Mouse (Mus musculus) neural tube, embryonic 12.5 days (tissue): ENCODE results near the gene Anp32e. TPM values are rescaled to one million over a fixed set of nuclear protein-coding genes. Genes with fewer than 3 reads are reported as not detected.
"Not testable (repeated sequence)": the region's sequence is repeated elsewhere in the genome, so short reads cannot be mapped to it uniquely, and the experiment has no call there.

Experiments used
- ATAC-seq: fragments of 200-750 bp; cut with Nextera tagmentation; 2 replicates; pipeline ENCODE4 v1.8.0; 2017; ENCODE audit warnings: low read depth, mild to moderate bottlenecking, moderate TSS enrichment, moderate library complexity; ENCODE audit not compliant: low FRiP score
- H3K27ac ChIP-seq: fragments of 300-500 bp; sonication (generic); 2 replicates; pipeline ENCODE4 v1.5.1; 2016
- H3K27me3 ChIP-seq: fragments of 300-500 bp; sonication (generic); replicated peaks from 2 replicates; pipeline ENCODE4 v1.6.1; 2016; ENCODE audit warnings: mild to moderate bottlenecking
- H3K36me3 ChIP-seq: fragments of 300-500 bp; sonication (generic); 2 replicates; pipeline ENCODE4 v1.6.1; 2016; ENCODE audit warnings: mild to moderate bottlenecking
- H3K4me1 ChIP-seq: fragments of 300-500 bp; sonication (generic); 2 replicates; pipeline ENCODE4 v1.6.1; 2016
- H3K4me2 ChIP-seq: fragments of 300-500 bp; sonication (generic); replicated peaks from 2 replicates; pipeline ENCODE4 v1.6.1; 2016; ENCODE audit warnings: mild to moderate bottlenecking
- H3K4me3 ChIP-seq: fragments of 300-500 bp; sonication (generic); 2 replicates; pipeline ENCODE4 v1.5.1; 2016
- H3K9ac ChIP-seq: fragments of 300-500 bp; sonication (generic); 2 replicates; pipeline ENCODE4 v1.6.1; 2016; ENCODE audit warnings: mild to moderate bottlenecking
- H3K9me3 ChIP-seq: fragments of 300-500 bp; sonication (generic); 2 replicates; pipeline ENCODE4 v1.6.1; 2016; ENCODE audit warnings: mild to moderate bottlenecking
- WGBS: fragments of 180-500 bp; shearing (Covaris S2); methylation state at CpG from one replicate; pipeline ENCODE4 v1.1.7; 2016; 5-methylcytosine and 5-hydroxymethylcytosine counted together
- polyA plus RNA-seq: library from polyadenylated mRNA; unstranded; fragments of >200 nt; fragmentation: Nextera tagmentation; extraction: Ambion mirVana; gene quantifications from 2 replicates; pipeline ENCODE4 v1.2.1, GENCODE M21; 2016

The Anp32e gene
- polyA plus RNA-seq: 277 and 278 TPM in 2 replicates

DNA sequence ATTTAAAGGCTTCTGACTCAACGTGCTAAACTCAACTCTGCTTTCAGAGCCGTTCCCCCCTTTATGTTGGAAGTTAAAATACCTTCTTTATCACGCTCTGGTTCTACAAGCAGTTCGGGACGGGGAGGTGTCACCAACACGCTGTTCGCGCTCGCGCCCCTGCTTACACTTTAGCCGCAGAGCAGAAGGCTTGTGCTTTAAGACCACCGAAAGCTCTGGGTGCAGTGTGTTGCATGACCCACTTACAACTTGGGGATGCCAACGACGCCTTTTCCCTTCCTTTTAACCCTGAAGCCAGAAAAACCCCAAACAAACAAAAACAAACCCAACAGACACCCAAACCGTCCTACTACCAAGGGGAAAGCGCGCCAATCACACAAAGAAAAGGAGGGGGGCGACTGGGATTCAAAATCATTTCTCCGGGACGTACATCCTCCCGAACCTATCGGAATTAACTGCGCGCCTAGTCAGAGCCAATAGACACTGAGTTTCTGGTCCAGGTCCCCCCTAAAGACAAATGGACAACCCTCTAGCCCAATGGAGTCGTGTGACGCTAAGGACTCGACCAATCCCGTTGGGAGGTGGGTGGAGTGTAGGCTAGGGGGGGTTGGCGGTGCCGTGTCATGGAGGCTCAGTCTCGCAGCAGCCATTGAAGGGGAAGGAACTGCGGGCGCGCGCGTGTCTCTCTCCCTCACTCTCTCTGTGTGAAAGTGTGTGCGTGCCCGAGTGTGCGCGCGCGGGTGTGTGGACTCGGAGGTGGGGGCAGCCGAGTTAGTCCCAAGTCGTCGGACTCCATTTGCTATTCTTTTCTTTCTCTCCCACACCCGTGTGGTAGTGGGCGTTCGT, at the start of gene Anp32e:
TSS of gene Anp32e (plus strand) at position 589 of the 846 bp plus-strand sequence.
- ATAC-seq: peak; percentile 99
- peaks cover 13% of the 10 kb centered on the region for H3K4me1 ChIP-seq
- peak within 1 kb of the TSS; percentile 85 for H3K4me3 ChIP-seq
- H3K9ac ChIP-seq: peak within 1 kb of the TSS; percentile 94
- H3K27ac ChIP-seq: peak within 1 kb of the TSS; percentile 58
- H3K36me3 ChIP-seq: peaks cover 8% of the 10 kb centered on the region
- WGBS: under 1% methylated on average over 49 of the region's 49 CpGs
- H3K9me3 ChIP-seq: no peaks in the 10 kb centered on the region
- H3K27me3 ChIP-seq: no peaks in the 10 kb centered on the region
- peak within 1 kb of the TSS; percentile 72 for H3K4me2 ChIP-seq

GRCm38 (mm10) chr3:95881979-95882815, 46.8 kb upstream of the Anp32e start, which contains the start of gene Ciart:
Gene Ciart, minus strand, starts transcription at chr3:95882251.
- peak; percentile 99 for ATAC-seq
- Histone ChIP-seq H3K4me1 (peaks cover 12% of the 10 kb centered on the region), H3K27ac (no peak within 1 kb of the TSS), H3K9me3 (no peaks in the 10 kb centered on the region), H3K27me3 (no peaks in the 10 kb centered on the region), H3K4me3 (peak within 1 kb of the TSS; percentile 51), H3K9ac (peak within 1 kb of the TSS; percentile 51), H3K36me3 (no peaks in the 10 kb centered on the region), H3K4me2 (peak within 1 kb of the TSS; percentile 99)
- WGBS: under 1% methylated on average over 66 of the region's 66 CpGs

DNA sequence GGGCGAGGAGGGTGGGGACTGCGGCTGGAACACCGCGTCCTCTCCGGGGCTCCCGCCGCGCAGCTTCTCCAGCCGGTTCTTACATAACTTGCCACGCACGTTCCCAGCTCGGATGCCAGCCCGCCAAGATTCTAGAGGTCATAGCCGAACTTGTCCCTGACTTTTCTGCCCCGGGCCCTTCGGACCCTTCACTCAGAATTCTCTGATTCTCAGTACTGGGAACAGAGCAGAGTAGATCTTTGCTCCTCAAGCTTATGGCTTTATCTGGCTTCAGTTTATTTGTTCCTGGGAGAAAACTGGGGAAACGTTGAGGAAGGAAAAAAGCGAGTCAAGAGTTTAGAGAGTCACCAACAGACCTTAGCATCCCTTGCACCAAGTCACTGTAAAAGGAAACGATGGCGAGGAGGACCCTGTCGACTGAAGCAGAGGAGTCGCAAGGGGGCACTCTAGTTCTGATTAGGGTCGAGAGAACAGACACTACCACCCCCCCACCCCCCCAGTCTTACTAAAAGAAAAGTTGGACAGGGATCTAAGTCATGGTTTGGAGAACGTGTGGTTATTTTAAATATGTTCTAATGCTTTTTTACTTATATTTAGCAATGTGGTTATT, 46.1 kb upstream of the Anp32e start:
- 0 out of 2 replicates have a peak, but pooled peaks have one; percentile 1 for ATAC-seq
- Histone ChIP-seq H3K4me2 (peak overlapping the region; percentile 99), H3K27me3 (no peaks in the 10 kb centered on the region), H3K4me3 (peak overlapping the region; percentile 51), H3K36me3 (no peaks in the 10 kb centered on the region), H3K9me3 (no peaks in the 10 kb centered on the region), H3K9ac (peak overlapping the region; percentile 51), H3K27ac (no peak overlapping the region), H3K4me1 (peaks cover 12% of the 10 kb centered on the region)
- WGBS: 3% methylated on average over 24 of the region's 24 CpGs

- Histone ChIP-seq H3K4me3 (no peak overlapping the region), H3K36me3 (no peaks in the 10 kb centered on the region), H3K27me3 (no peaks in the 10 kb centered on the region), H3K4me2 (no peak overlapping the region), H3K9ac (no peak overlapping the region), H3K27ac (no peak overlapping the region), H3K9me3 (no peaks in the 10 kb centered on the region), H3K4me1 (peaks cover 12% of the 10 kb centered on the region)
- no peak for ATAC-seq
- 81% methylated on average over 5 of the region's 5 CpGs for WGBS
Observed at GRCm38 (mm10) chr3:95884400-95884799, 44.6 kb upstream of the Anp32e start.

GRCm38 (mm10) chr3:95887596-95887995, 41.5 kb upstream of the Anp32e start:
- no peak overlapping the region for H3K4me2 ChIP-seq
- WGBS: 79% methylated on average over 4 of the region's 4 CpGs
- H3K36me3 ChIP-seq: no peaks in the 10 kb centered on the region

GRCm38 (mm10) chr3:95889664-95890063, 39.4 kb upstream of the Anp32e start:
- peaks cover 14% of the 10 kb centered on the region; the same call in 1 of the 2 replicates for H3K4me1 ChIP-seq
- no peaks in the 10 kb centered on the region for H3K9me3 ChIP-seq
- no peaks in the 10 kb centered on the region for H3K27me3 ChIP-seq
- H3K27ac ChIP-seq: no peak overlapping the region
- H3K36me3 ChIP-seq: no peaks in the 10 kb centered on the region
- no peak overlapping the region for H3K4me3 ChIP-seq
- H3K4me2 ChIP-seq: no peak overlapping the region
- no peak for ATAC-seq
- WGBS: 75% methylated on average over 3 of the region's 3 CpGs
- H3K9ac ChIP-seq: no peak overlapping the region

More at GRCm38 (mm10) chr3:95887596-95887995, 41.5 kb upstream of the Anp32e start:
- H3K9me3 ChIP-seq: no peaks in the 10 kb centered on the region
- H3K4me3 ChIP-seq: no peak overlapping the region
- no peak overlapping the region for H3K27ac ChIP-seq
- H3K27me3 ChIP-seq: no peaks in the 10 kb centered on the region
- peaks cover 13% of the 10 kb centered on the region for H3K4me1 ChIP-seq
- no peak overlapping the region for H3K9ac ChIP-seq
- no peak for ATAC-seq

DNA sequence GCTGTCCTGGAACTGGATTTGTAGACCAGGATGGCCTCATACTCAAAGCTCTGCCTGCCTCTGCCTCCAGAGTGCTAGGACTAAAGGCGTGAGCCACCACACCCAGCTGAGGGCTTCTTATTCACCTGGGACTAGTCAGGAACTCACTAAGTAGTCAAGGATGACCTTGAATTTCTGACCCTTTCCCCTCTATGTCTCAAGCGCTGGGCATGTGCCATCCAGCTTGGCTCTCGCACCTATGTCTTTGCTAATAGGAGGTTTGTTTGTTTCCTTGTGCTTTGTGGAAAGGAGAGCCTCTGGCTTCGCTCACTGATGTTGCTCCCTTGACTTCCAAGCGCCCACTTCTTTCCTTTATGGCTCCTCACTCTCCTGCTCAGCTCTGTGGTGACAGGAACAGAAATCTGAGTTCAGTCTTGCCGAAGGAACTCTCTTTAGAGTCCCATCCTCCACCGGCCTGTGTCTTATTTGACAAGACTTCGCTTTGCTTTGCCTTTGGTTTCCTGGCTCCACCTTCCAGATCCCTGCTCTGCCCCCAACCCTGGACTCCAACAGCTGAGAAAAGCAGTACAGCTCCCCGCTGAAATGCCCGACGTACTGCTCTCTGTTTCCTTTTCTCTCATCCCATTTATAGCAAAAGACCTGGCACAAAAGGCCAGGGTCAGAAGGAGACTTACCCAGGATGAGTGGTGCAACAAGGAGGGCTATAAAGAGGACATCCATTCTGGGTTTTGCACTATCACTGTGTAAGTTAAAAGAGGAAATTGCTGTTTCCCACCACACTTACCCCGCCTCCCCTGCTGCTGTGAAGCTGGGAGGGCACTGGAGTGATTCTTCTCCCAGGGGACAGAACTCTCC, 37.6 kb upstream of the Anp32e start, which contains the start of gene BC028528:
TSS of gene BC028528 (minus strand) at position 795 of the 855 bp plus-strand sequence.
- no peaks in the 10 kb centered on the region for H3K27me3 ChIP-seq
- 0 out of 2 replicates have a peak, but pooled peaks cover 3% of the 10 kb centered on the region for H3K36me3 ChIP-seq
- peak within 1 kb of the TSS; percentile 38; the same call in 1 of the 2 replicates for H3K9ac ChIP-seq
- 13% methylated on average over 12 of the region's 12 CpGs for WGBS
- H3K9me3 ChIP-seq: no peaks in the 10 kb centered on the region
- H3K4me1 ChIP-seq: peaks cover 22% of the 10 kb centered on the region
- H3K27ac ChIP-seq: no peak within 1 kb of the TSS
- no peak within 1 kb of the TSS for H3K4me3 ChIP-seq
- no peak for ATAC-seq
- H3K4me2 ChIP-seq: peak within 1 kb of the TSS; percentile 54

DNA sequence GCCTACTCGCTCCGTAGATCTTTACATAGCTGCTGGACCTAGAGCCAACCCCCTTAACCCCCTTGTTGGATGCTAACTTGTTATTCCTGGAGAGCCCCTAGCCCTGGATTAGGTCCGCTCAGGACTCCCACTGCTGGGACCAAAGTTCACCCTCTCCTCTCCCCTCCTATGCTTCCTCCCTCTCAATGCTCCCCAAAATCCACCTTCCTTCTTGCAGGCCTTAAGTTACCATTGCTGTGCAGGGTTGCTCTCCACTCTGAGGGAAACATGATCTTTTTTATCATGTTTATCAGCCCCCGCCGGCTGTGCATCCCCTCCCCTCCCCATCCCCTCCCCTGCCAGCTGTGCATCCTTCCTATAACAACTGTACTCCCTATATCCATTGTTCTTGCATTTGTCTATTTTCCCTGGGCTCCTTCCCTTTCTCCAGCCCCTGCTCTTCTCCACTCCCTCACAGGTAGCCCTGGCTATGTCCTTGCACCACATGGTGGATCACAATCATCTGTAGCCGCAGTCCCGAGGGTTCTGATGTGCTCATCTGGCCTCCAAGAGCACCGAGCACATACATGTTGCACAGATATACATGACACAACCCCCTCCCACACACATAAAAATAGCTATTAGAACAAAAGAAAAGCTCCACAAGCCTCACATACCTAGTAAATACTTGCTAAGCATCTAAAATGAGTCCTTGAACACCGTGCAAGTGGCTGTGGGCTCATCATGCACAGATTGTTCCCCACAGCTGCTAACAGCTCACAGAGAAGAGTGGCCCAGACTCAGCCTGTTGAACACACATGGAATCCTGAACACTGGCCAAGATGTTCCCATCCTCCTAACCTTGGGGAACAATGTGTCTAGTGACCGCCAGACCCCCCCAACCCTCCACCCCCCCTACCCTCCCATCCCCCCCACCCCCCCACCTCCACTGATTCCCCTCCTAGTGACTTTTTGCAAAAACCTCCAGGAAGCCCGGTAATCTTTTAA, 36.7 kb upstream of the Anp32e start:
- no peaks in the 10 kb centered on the region for H3K27me3 ChIP-seq
- H3K4me2 ChIP-seq: peak overlapping the region; percentile 54
- no peak for ATAC-seq
- H3K9ac ChIP-seq: peak overlapping the region; percentile 38; the same call in 1 of the 2 replicates
- WGBS: 29% methylated on average over 11 of the region's 11 CpGs
- peaks cover 22% of the 10 kb centered on the region for H3K4me1 ChIP-seq
- 0 out of 2 replicates have a peak, but pooled peaks cover 3% of the 10 kb centered on the region for H3K36me3 ChIP-seq
- H3K4me3 ChIP-seq: no peak overlapping the region
- H3K27ac ChIP-seq: no peak overlapping the region
- H3K9me3 ChIP-seq: no peaks in the 10 kb centered on the region

GRCm38 (mm10) chr3:95893126-95893525, 35.9 kb upstream of the Anp32e start:
- H3K27me3 ChIP-seq: no peaks in the 10 kb centered on the region
- H3K4me2 ChIP-seq: peak overlapping the region; percentile 54
- no peak overlapping the region for H3K27ac ChIP-seq
- H3K9me3 ChIP-seq: no peaks in the 10 kb centered on the region
- 0 out of 2 replicates have a peak, but pooled peaks cover 3% of the 10 kb centered on the region for H3K36me3 ChIP-seq
- ATAC-seq: no peak
- peaks cover 22% of the 10 kb centered on the region for H3K4me1 ChIP-seq
- H3K4me3 ChIP-seq: peak overlapping the region; percentile 61
- H3K9ac ChIP-seq: 0 out of 2 replicates have a peak overlapping the region, but pooled peaks have one; percentile 79
- WGBS: 12% methylated on average over 7 of the region's 7 CpGs

GRCm38 (mm10) chr3:95893606-95894316, 35.3 kb upstream of the Anp32e start, which contains the start of gene Aph1a:
Gene Aph1a, plus strand, starts transcription at chr3:95893969.
- H3K36me3 ChIP-seq, H3K9me3 ChIP-seq, H3K27ac ChIP-seq, H3K27me3 ChIP-seq: not testable (repeated sequence)
- ATAC-seq: peak; percentile 96
- 0% methylated on average over 31 of the region's 43 CpGs for WGBS
- Histone ChIP-seq H3K4me3 (peak within 1 kb of the TSS; percentile 61), H3K9ac (peak within 1 kb of the TSS; percentile 79), H3K4me2 (peak within 1 kb of the TSS; percentile 87), H3K4me1 (peaks cover 22% of the 10 kb centered on the region)
